Mouse (Mus musculus) retina, postnatal 7 days (tissue): ENCODE measurements around the gene Oit3.
"Not testable (repeated sequence)": the region's sequence is repeated elsewhere in the genome, so short reads cannot be mapped to it uniquely, and the experiment has no call there.

ENCODE experiments used
- DNase-seq: peaks from one replicate; pipeline ENCODE4 v3.0.0-alpha.2; 2012; ENCODE audit warnings: low read depth, low spot score

Gene Oit3

GRCm38 (mm10) chr10:59429448-59430135 lies 12.0 kb downstream of the Oit3 start:
- DNase-seq: no peak

DNA sequence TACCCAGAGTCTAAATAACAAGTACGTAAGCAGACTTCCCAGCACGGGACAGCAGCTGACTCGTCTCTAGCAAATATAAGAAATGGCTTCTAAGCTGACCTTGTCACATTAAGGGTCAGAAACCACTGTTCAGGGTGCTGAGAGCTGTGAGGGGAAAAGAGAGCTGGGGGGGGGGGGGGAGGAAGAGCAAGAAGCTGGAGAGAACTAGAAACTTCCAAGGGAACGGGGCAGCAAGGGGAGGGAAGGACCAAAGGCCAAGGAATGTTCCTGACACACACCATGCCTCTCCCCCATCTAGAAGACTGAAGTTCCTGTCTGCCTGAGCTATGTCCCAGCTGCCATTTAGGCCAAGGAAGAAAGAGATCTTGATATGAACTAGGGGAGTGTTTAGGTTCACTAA lies 15.2 kb downstream of the Oit3 start:
- no peak for DNase-seq

- no peak for DNase-seq
Observed at GRCm38 (mm10) chr10:59425369-59425768, 16.2 kb downstream of the Oit3 start.

- no peak for DNase-seq
Observed at GRCm38 (mm10) chr10:59424453-59424852, 17.1 kb downstream of the Oit3 start.

DNA sequence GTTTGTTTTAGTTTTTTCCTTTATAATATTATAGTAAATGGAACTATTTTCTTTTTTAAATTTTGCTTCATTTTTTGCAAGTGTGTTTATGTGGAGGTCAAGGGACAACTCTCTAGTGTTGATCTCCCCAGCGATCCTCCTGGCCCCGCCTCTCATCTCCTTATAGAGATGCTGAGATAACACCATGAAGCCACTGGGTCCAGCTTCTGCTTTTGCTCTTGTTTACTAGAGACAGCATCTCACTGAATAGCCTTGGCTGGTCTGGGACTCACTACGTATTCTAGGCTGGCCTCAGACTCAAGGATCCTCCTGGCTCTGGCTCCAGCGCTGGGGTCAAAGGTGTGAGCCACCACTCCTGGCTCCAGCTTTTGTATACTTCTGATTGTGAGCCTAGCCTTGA lies 22.1 kb downstream of the Oit3 start:
- DNase-seq: no peak

DNA sequence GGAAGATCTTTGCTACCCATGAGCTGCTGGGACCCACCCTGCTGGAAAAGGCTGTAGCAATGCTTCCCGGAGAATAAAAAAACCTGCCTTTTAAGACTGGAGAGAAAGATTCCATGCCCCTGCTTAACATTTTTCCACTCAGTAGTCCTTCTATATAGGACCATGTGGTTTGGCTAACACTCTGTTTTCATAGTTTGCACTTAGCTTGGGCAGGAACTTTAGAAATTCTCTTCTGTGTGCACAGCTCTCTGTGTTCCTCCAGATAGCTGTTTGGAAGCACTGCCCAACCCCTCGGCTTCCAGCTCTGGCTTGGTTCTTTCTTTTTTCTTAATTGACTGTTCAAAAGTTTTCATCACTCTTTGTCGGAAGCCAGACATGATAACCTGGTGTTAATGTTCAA lies 25.0 kb downstream of the Oit3 start:
- no peak for DNase-seq

DNA sequence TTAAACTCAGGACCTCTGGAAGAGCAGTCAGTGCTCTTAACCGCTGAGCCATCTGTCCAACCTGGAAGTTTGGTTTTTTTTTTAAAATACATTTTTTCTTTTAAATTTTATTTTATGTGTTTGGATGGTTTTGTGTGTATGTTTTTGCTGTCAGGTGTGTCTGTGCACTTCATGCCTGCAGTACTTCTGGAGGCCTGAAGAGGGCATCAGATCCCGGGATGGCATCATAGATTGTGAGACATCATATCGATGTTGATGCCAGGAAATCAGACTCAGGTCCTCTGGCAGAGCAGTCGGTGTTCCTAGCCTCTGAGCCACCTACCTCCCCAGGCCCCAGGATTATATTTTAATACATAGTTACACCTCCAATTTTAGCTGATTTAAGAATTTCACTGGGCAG lies 27.9 kb downstream of the Oit3 start:
- DNase-seq: no peak

GRCm38 (mm10) chr10:59410264-59410663 lies 31.3 kb downstream of the Oit3 start:
- no peak for DNase-seq

GRCm38 (mm10) chr10:59408499-59408898 lies 33.1 kb downstream of the Oit3 start:
- no peak for DNase-seq

DNA sequence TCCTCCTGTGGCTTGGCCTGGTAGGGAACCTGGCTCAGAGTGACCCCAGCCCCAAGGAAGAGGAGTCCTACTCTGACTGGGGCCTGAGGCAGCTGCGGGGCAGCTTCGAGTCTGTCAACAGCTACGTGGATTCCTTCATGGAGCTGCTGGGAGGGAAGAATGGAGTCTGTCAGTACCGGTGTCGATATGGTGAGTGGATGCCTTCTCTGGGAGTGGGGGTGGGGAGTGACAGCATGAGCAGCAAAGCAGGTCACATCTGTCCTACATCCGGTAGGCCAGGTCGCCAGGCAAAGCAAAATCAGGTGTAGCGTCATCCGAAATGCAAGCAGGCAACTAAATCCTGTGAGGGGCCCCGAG lies 37.8 kb downstream of the Oit3 start:
- no peak for DNase-seq

GRCm38 (mm10) chr10:59402899-59403792 lies 38.4 kb downstream of the Oit3 start, which contains the start of gene Pla2g12b:
Pla2g12b (plus strand) TSS chr10:59403660.
- no peak for DNase-seq

- not testable (repeated sequence) for DNase-seq
Observed at GRCm38 (mm10) chr10:59395461-59395860, 46.1 kb downstream of the Oit3 start, which contains the start of gene Gm10273. Gm10273 (plus strand) TSS chr10:59395632.

DNA sequence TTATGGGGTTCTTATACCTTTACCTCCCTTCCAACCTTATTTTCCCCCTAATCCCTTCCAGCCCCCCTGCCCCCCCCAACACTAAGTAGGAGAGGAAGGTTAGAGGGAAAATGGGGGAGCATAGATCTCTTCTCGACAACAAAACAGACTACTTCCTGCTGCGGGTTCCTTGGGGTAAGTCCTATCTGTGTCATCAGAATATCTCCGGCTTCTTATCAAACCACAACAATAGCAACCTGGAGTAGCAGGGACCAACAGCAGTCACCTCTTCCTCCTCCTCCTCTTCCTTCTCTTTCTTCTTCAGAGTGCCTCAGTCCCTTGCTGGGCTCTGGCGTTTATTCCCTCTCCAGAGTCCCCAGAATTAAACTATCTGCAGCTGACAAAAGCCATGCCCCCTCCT lies 49.7 kb downstream of the Oit3 start:
- DNase-seq: no peak

DNA sequence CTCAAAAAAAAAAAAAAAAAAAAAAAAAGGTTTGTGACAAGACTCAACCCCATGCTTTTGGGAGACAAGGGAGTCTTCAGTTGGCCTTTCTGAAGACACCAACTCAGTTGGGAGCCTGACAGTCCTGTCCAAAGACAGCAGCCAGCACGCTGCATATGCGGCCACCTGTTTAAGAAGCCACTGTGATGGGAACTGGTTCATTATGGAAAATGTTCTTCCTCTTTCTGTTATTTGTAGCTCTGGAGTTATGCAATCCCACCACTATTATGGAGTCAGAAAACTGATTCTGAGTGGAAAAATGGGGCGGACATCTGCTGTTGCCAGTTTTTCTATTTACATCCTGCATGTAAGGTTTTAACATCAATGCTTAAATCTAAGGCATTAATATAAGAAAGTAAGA lies 51.9 kb downstream of the Oit3 start:
- DNase-seq: no peak

DNA sequence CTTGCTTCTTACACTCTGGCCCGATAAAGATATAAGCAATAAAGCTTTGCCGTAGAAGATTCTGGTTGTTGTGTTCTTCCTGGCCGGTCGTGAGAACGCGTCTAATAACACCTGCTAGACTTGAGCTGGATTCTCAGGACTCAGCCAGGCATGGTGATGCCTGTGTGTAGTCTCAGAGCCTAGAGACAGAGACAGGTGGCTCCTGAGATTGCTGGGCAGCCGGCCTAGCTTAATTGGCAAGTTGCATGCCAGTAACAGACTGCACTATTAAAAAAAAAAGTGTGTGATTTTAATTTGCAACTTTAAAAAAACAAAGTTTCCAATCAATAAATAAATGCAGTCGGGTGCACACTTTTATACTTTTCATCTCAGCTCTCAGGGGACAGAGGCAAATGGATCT lies 54.6 kb downstream of the Oit3 start:
- DNase-seq: no peak

- not testable (repeated sequence) for DNase-seq
Observed at GRCm38 (mm10) chr10:59381563-59381962, 60.0 kb downstream of the Oit3 start.

- DNase-seq: no peak
Observed at GRCm38 (mm10) chr10:59380411-59380821, 61.2 kb downstream of the Oit3 start.

GRCm38 (mm10) chr10:59379927-59380326 lies 61.7 kb downstream of the Oit3 start:
- DNase-seq: no peak

- DNase-seq: no peak
Observed at GRCm38 (mm10) chr10:59378728-59379127, 62.9 kb downstream of the Oit3 start.

DNA sequence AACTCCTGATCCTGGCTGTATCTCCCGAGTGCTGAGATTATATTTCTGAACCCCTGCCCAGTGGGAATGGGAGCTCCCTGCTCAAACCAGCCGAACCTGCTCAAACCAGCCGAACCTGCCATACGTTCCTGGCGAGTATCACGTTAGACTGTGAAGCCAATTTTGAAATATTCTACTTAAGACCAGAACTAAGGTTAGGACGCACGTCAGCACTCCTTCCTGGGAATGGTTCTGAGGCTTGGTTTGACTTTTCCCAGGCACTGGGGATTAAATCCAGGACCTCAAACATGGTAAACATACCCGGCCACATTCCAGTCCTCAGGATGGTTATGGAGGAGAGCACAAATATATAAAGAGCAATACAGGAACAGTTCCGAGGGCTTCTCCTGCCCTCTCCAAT lies 63.7 kb downstream of the Oit3 start:
- DNase-seq: no peak
